Mouse (Mus musculus): ENCODE data around the gene Hypk. TPM values are rescaled to one million over a fixed set of nuclear protein-coding genes. Genes with fewer than 3 reads are reported as not detected.

Gene Hypk
- total and polyA plus RNA-seq, 2 experiments, result 3.5 to 27.4 TPM

- H3K27me3 ChIP-seq (ENCODE audit: control insufficient read depth, insufficient read depth, low read length), result no peaks in the 10 kb centered on the region
- peak overlapping the region; percentile 95 for H3K27ac ChIP-seq (replicated peaks; ENCODE audit: insufficient read depth, low read depth, low read length)
- peaks cover 26% of the 10 kb centered on the region for H3K36me3 ChIP-seq (ENCODE audit: control insufficient read depth, insufficient read depth, low read length)
- DNase-seq (ENCODE audit: extremely low read depth, low read depth, low spot score), result peak; percentile 57
- no peak for TF ChIP-seq POLR2A (IDR thresholded peaks at IDR 0.05; ENCODE audit: extremely low read depth, insufficient read depth, low read length)
- TF ChIP-seq CTCF (IDR thresholded peaks at IDR 0.05; ENCODE audit: low read depth, low read length), result no peak
- H3K4me3 ChIP-seq (ENCODE audit: insufficient read depth, low read depth, low read length), result peak overlapping the region; percentile 96
- H3K9ac ChIP-seq (ENCODE audit: low read depth, low read length), result peak overlapping the region; percentile 99
- WGBS, result under 1% methylated on average over 32 of the region's 32 CpGs
- H3K4me1 ChIP-seq (ENCODE audit: control insufficient read depth, insufficient read depth, low read length), result peaks cover 20% of the 10 kb centered on the region
- H3K79me2 ChIP-seq (ENCODE audit: control insufficient read depth, insufficient read depth, low read length), result peaks cover 26% of the 10 kb centered on the region
Observed at GRCm38 (mm10) chr2:121414139-121414685, 38.9 kb upstream of the Hypk start.

DNA sequence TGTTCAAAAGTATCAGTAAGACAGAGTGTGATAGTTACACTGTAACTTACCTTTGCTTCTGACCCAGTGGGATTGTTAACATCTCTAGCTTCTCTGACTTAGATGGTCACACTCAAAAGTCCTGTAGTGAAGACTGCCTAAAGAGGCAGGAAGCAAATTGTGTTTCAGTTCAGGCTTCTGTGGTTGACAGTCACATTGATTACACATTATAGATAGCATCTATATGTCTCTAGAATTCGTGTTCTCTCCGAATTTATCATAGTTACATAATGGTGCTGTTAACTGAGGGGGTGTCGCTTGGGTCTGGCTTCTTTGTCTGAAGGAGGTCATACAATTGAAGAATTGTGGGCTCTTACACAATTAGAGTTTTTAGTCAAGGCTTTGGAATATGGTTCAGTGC, 38.0 kb upstream of the Hypk start:
- peaks cover 31% of the 10 kb centered on the region for H3K36me3 ChIP-seq (ENCODE audit: control insufficient read depth, insufficient read depth, low read length)
- no peak overlapping the region for H3K27ac ChIP-seq (replicated peaks; ENCODE audit: insufficient read depth, low read depth, low read length)
- H3K9ac ChIP-seq (ENCODE audit: low read depth, low read length), result peak overlapping the region; percentile 39
- peaks cover 23% of the 10 kb centered on the region for H3K4me1 ChIP-seq (ENCODE audit: control insufficient read depth, insufficient read depth, low read length)
- H3K79me2 ChIP-seq (ENCODE audit: control insufficient read depth, insufficient read depth, low read length), result peaks cover 30% of the 10 kb centered on the region
- H3K4me3 ChIP-seq (ENCODE audit: insufficient read depth, low read depth, low read length), result peak overlapping the region; percentile 59; the same call in 1 of the 2 replicates
- WGBS, result 7% methylated on average over 3 of the region's 3 CpGs
- TF ChIP-seq CTCF (IDR thresholded peaks at IDR 0.05; ENCODE audit: low read depth, low read length) (no peak), POLR2A (IDR thresholded peaks at IDR 0.05; ENCODE audit: extremely low read depth, insufficient read depth, low read length) (no peak)
- peak; percentile 50 for DNase-seq (ENCODE audit: extremely low read depth, low read depth, low spot score)
- no peaks in the 10 kb centered on the region for H3K27me3 ChIP-seq (ENCODE audit: control insufficient read depth, insufficient read depth, low read length)

DNA sequence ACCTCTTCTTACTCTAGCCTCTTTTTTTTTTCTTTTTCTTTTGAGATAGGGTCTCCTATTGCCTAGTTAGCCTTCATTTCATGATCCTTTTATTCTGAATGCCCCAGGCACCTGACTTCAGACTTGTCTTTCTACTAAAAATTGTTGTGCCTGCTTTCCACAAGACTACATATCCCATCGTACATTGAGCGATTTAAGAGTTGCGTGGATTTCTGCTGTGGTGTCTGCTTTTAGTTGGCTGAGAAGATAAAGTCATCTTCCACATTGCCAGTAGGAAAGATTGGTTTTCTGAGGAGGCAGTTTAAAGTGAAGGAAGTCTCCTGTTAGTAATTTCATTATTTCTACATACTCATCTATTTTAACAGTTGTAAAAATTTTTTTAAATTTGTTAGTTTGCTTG, 37.5 kb upstream of the Hypk start:
- H3K4me3 ChIP-seq (ENCODE audit: insufficient read depth, low read depth, low read length), result peak overlapping the region; percentile 59; the same call in 1 of the 2 replicates
- peaks cover 31% of the 10 kb centered on the region for H3K36me3 ChIP-seq (ENCODE audit: control insufficient read depth, insufficient read depth, low read length)
- peaks cover 32% of the 10 kb centered on the region for H3K79me2 ChIP-seq (ENCODE audit: control insufficient read depth, insufficient read depth, low read length)
- 0 out of 2 replicates have a peak overlapping the region, but pooled peaks have one; percentile 24 for H3K9ac ChIP-seq (ENCODE audit: low read depth, low read length)
- no peak overlapping the region for H3K27ac ChIP-seq (replicated peaks; ENCODE audit: insufficient read depth, low read depth, low read length)
- peaks cover 23% of the 10 kb centered on the region for H3K4me1 ChIP-seq (ENCODE audit: control insufficient read depth, insufficient read depth, low read length)
- DNase-seq (ENCODE audit: extremely low read depth, low read depth, low spot score), result peak; percentile 20
- 27% methylated on average over 3 of the region's 3 CpGs for WGBS
- TF ChIP-seq CTCF (IDR thresholded peaks at IDR 0.05; ENCODE audit: low read depth, low read length), result no peak
- no peak for TF ChIP-seq POLR2A (IDR thresholded peaks at IDR 0.05; ENCODE audit: extremely low read depth, insufficient read depth, low read length)
- no peaks in the 10 kb centered on the region for H3K27me3 ChIP-seq (ENCODE audit: control insufficient read depth, insufficient read depth, low read length)

- H3K4me1 ChIP-seq (ENCODE audit: control insufficient read depth, insufficient read depth, low read length), result peaks cover 23% of the 10 kb centered on the region
- no peaks in the 10 kb centered on the region for H3K27me3 ChIP-seq (ENCODE audit: control insufficient read depth, insufficient read depth, low read length)
- peak overlapping the region; percentile 21; the same call in 1 of the 2 replicates for H3K9ac ChIP-seq (ENCODE audit: low read depth, low read length)
- peak; percentile 39 for DNase-seq (ENCODE audit: extremely low read depth, low read depth, low spot score)
- peak overlapping the region; percentile 37 for H3K4me3 ChIP-seq (ENCODE audit: insufficient read depth, low read depth, low read length)
- peaks cover 33% of the 10 kb centered on the region for H3K36me3 ChIP-seq (ENCODE audit: control insufficient read depth, insufficient read depth, low read length)
- 59% methylated on average over 6 of the region's 6 CpGs for WGBS
- TF ChIP-seq POLR2A (IDR thresholded peaks at IDR 0.05; ENCODE audit: extremely low read depth, insufficient read depth, low read length) (no peak), CTCF (IDR thresholded peaks at IDR 0.05; ENCODE audit: low read depth, low read length) (no peak)
- no peak overlapping the region for H3K27ac ChIP-seq (replicated peaks; ENCODE audit: insufficient read depth, low read depth, low read length)
- peaks cover 34% of the 10 kb centered on the region for H3K79me2 ChIP-seq (ENCODE audit: control insufficient read depth, insufficient read depth, low read length)
Observed at GRCm38 (mm10) chr2:121416356-121416755, 36.7 kb upstream of the Hypk start.

GRCm38 (mm10) chr2:121418476-121418875, 34.6 kb upstream of the Hypk start:
- H3K4me3 ChIP-seq (ENCODE audit: insufficient read depth, low read depth, low read length), result no peak overlapping the region
- 81% methylated on average over 3 of the region's 3 CpGs for WGBS
- TF ChIP-seq CTCF (IDR thresholded peaks at IDR 0.05; ENCODE audit: low read depth, low read length) (no peak), POLR2A (IDR thresholded peaks at IDR 0.05; ENCODE audit: extremely low read depth, insufficient read depth, low read length) (no peak)
- H3K9ac ChIP-seq (ENCODE audit: low read depth, low read length), result no peak overlapping the region
- H3K4me1 ChIP-seq (ENCODE audit: control insufficient read depth, insufficient read depth, low read length), result peaks cover 17% of the 10 kb centered on the region
- H3K27ac ChIP-seq (replicated peaks; ENCODE audit: insufficient read depth, low read depth, low read length), result no peak overlapping the region
- no peaks in the 10 kb centered on the region for H3K27me3 ChIP-seq (ENCODE audit: control insufficient read depth, insufficient read depth, low read length)
- H3K79me2 ChIP-seq (ENCODE audit: control insufficient read depth, insufficient read depth, low read length), result peaks cover 37% of the 10 kb centered on the region
- H3K36me3 ChIP-seq (ENCODE audit: control insufficient read depth, insufficient read depth, low read length), result peaks cover 52% of the 10 kb centered on the region
- no peak for DNase-seq (ENCODE audit: extremely low read depth, low read depth, low spot score)

- 25% methylated on average over 2 of the region's 2 CpGs for WGBS
- H3K27me3 ChIP-seq (ENCODE audit: control insufficient read depth, insufficient read depth, low read length), result no peaks in the 10 kb centered on the region
- peaks cover 68% of the 10 kb centered on the region for H3K36me3 ChIP-seq (ENCODE audit: control insufficient read depth, insufficient read depth, low read length)
- peaks cover 5% of the 10 kb centered on the region for H3K4me1 ChIP-seq (ENCODE audit: control insufficient read depth, insufficient read depth, low read length)
- TF ChIP-seq POLR2A (IDR thresholded peaks at IDR 0.05; ENCODE audit: extremely low read depth, insufficient read depth, low read length) (no peak), CTCF (IDR thresholded peaks at IDR 0.05; ENCODE audit: low read depth, low read length) (no peak)
- H3K79me2 ChIP-seq (ENCODE audit: control insufficient read depth, insufficient read depth, low read length), result peaks cover 18% of the 10 kb centered on the region; the same call in 1 of the 2 replicates
- no peak overlapping the region for H3K27ac ChIP-seq (replicated peaks; ENCODE audit: insufficient read depth, low read depth, low read length)
- H3K9ac ChIP-seq (ENCODE audit: low read depth, low read length), result no peak overlapping the region
- peak; percentile 60 for DNase-seq (ENCODE audit: extremely low read depth, low read depth, low spot score)
- H3K4me3 ChIP-seq (ENCODE audit: insufficient read depth, low read depth, low read length), result no peak overlapping the region
Observed at GRCm38 (mm10) chr2:121423166-121423565, 29.9 kb upstream of the Hypk start.
